Mouse (Mus musculus) liver, adult 2 months (tissue): ENCODE measurements around the gene Ctsd.

ENCODE experiments used
- CTCF ChIP-seq: fragments of 200-500 bp; IDR thresholded peaks from 2 replicates; pipeline ENCODE4 v1.5.1; 2011; ENCODE audit warnings: low read depth, low read length, control low read depth
- POLR2A ChIP-seq: fragments of 200-500 bp; IDR thresholded peaks from 2 replicates; pipeline ENCODE4 v1.6.1; 2011; ENCODE audit warnings: low read length, control low read depth; ENCODE audit not compliant: insufficient read depth; ENCODE audit errors: extremely low read depth

DNA sequence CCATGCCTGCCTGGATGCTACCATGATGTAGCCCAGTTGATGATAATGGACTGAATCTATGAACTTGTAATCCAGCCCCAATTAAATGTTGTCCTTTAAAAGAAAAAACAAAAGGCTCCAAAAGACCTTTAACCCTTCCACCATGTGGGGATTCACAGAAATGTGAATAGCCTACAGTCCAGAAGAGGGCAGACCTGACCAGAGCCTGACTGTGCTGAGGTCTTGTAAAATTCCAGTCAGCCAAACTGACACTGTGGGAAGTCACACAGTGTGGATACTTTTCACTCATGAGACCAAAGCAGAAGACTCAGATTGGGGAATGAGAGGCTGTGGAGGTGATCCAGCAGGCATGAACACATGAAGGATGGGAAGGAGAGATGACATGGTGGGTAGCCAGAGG, 27.1 kb downstream of the Ctsd start:
- TF ChIP-seq POLR2A, result no peak
- TF ChIP-seq CTCF, result 0 out of 2 replicates have a peak, but pooled peaks have one; percentile 11
